Mouse (Mus musculus) thymus, adult 2 months (tissue): ENCODE data around the gene Sorl1.

ENCODE experiments used
- CTCF ChIP-seq: fragments of 200-500 bp; IDR thresholded peaks from 2 replicates; pipeline ENCODE4 v1.5.1; 2012; ENCODE audit warnings: mild to moderate bottlenecking, control low read depth, low read length, moderate library complexity, borderline replicate concordance; ENCODE audit not compliant: control insufficient read depth, poor library complexity, insufficient read depth; ENCODE audit errors: extremely low read depth
- POLR2A ChIP-seq: fragments of 200-500 bp; IDR thresholded peaks from 2 replicates; pipeline ENCODE4 v1.6.1; 2012; ENCODE audit warnings: mild to moderate bottlenecking, low read length, control low read depth, moderate library complexity; ENCODE audit not compliant: control insufficient read depth, poor library complexity, insufficient read depth; ENCODE audit errors: extremely low read depth

GRCm38 (mm10) chr9:42023383-42023782, 100.7 kb downstream of the Sorl1 start:
- TF ChIP-seq POLR2A = no peak
- no peak for TF ChIP-seq CTCF
